Mouse (Mus musculus) stomach, postnatal 0 days (tissue): ENCODE results near the gene Cmip. TPM values are rescaled to one million over a fixed set of nuclear protein-coding genes. Genes with fewer than 3 reads are reported as not detected.
A peak's percentile ranks its signal among the peaks of the same experiment; 100 is the strongest.

ENCODE experiments used
- ATAC-seq: fragments of 200-750 bp; cut with Nextera tagmentation; 2 replicates; pipeline ENCODE4 v1.8.0; 2017; ENCODE audit not compliant: low FRiP score, low TSS enrichment
- DNase-seq: peaks from one replicate; pipeline ENCODE4 v3.0.0-alpha.2; 2016; ENCODE audit warnings: low spot score
- H3K27ac ChIP-seq: fragments of 300-500 bp; sonication (generic); replicated peaks from 2 replicates; pipeline ENCODE4 v1.5.1; 2014; ENCODE audit warnings: mild to moderate bottlenecking, control low read depth
- H3K27me3 ChIP-seq: fragments of 300-500 bp; sonication (generic); 2 replicates; pipeline ENCODE4 v1.6.1; 2014; ENCODE audit warnings: low read length; ENCODE audit not compliant: control insufficient read depth, insufficient read depth
- H3K36me3 ChIP-seq: fragments of 300-500 bp; sonication (generic); 2 replicates; pipeline ENCODE4 v1.6.1; 2014; ENCODE audit warnings: low read length, mixed read lengths; ENCODE audit not compliant: control insufficient read depth, insufficient read depth
- H3K4me1 ChIP-seq: fragments of 300-500 bp; sonication (generic); replicated peaks from 2 replicates; pipeline ENCODE4 v1.6.1; 2014; ENCODE audit warnings: antibody characterized with exemption; ENCODE audit not compliant: control insufficient read depth, insufficient read depth
- H3K4me2 ChIP-seq: fragments of 300-500 bp; sonication (generic); replicated peaks from 2 replicates; pipeline ENCODE4 v1.6.1; 2014; ENCODE audit warnings: low read depth, mild to moderate bottlenecking, control low read depth, moderate library complexity
- H3K4me3 ChIP-seq: fragments of 300-500 bp; sonication (generic); 2 replicates; pipeline ENCODE4 v1.5.1; 2014; ENCODE audit warnings: low read depth, low read length, control low read depth
- H3K9ac ChIP-seq: fragments of 300-500 bp; sonication (generic); 2 replicates; pipeline ENCODE4 v1.6.1; 2014; ENCODE audit warnings: mild to moderate bottlenecking, low read length, control low read depth, mixed read lengths
- H3K9me3 ChIP-seq: fragments of 300-500 bp; sonication (generic); 2 replicates; pipeline ENCODE4 v1.6.1; 2016; ENCODE audit warnings: low read length; ENCODE audit not compliant: control insufficient read depth
- CTCF ChIP-seq: IDR thresholded peaks from 2 replicates; pipeline ENCODE4 v1.5.1; 2016; ENCODE audit warnings: antibody characterized with exemption, low read depth, mild to moderate bottlenecking, moderate library complexity
- EP300 ChIP-seq: optimal IDR thresholded peaks from 2 replicates; pipeline ENCODE3; 2016; ENCODE audit warnings: antibody characterized with exemption
- WGBS: fragments of 180-500 bp; shearing (Covaris S2); extraction: QIAGEN DNeasy Blood & Tissue Kit; methylation state at CpG from one replicate; pipeline ENCODE4 v1.1.7; 2014; 5-methylcytosine and 5-hydroxymethylcytosine counted together
- polyA plus RNA-seq: library from polyadenylated mRNA; unstranded; fragments of >200 nt; fragmentation: Nextera tagmentation; extraction: Ambion mirVana; gene quantifications from 2 replicates; pipeline ENCODE4 v1.2.1, GENCODE M21; 2015

Cmip gene
- polyA plus RNA-seq, 1 experiment from 2014 or later: 19.9 TPM

DNA sequence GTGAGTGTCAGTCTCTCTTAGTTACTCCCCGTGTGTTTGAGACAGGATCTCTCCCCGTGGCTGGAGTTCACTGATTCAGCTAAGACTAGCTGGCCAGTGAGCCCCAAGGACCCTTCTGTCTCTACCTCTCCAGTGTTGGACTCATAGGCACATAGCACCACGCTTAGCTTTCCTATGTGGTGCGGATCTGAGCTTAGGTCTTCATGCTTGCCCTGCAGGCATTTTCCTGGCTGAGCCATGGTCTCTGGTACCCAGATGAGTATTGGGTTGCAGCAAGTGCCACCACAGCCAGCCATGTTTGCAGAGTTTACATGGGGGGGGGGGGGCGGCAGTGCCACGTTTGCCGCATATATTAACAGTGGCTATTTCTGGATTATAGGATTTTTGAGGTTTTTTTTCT is 151.8 kb downstream of the Cmip start:
- ATAC-seq: no peak
- no peaks in the 10 kb centered on the region for H3K27me3 ChIP-seq
- no peak overlapping the region for H3K4me3 ChIP-seq
- H3K36me3 ChIP-seq: no peaks in the 10 kb centered on the region; the same call in 1 of the 2 replicates
- no peak for TF ChIP-seq EP300
- TF ChIP-seq CTCF: no peak
- H3K9ac ChIP-seq: no peak overlapping the region
- WGBS: 83% methylated on average over 7 of the region's 7 CpGs
- no peaks in the 10 kb centered on the region for H3K9me3 ChIP-seq
- no peak for DNase-seq
- H3K4me1 ChIP-seq: peaks cover 6% of the 10 kb centered on the region; the same call in 1 of the 2 replicates
- no peak overlapping the region for H3K27ac ChIP-seq
- no peak overlapping the region for H3K4me2 ChIP-seq

DNA sequence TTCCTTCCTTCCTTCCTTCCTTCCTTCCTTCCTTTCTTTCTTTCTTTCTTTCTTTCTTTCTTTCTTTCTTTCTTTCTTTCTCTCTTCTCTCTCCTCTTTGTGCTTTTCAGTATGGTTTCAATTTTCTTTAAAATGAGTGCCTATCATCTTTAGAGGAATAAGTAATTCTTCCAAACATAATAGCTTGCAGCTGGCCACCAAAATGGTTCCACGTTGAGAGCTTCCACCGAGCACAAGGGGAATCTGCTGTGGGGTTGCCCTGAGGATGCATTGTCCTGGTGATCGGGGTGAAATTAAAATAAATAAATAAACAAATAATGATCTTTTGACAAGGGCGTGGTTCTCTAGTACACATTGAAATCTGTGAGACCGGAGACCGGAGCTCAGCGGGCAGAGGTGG is 152.2 kb downstream of the Cmip start:
- WGBS: 75% methylated on average over 7 of the region's 7 CpGs
- Histone ChIP-seq H3K4me1 (peaks cover 4% of the 10 kb centered on the region; the same call in 1 of the 2 replicates), H3K9me3 (no peaks in the 10 kb centered on the region), H3K27ac (no peak overlapping the region), H3K36me3 (no peaks in the 10 kb centered on the region; the same call in 1 of the 2 replicates), H3K27me3 (no peaks in the 10 kb centered on the region), H3K4me3 (no peak overlapping the region), H3K9ac (no peak overlapping the region), H3K4me2 (no peak overlapping the region)
- DNase-seq: no peak
- TF ChIP-seq EP300: no peak
- no peak for TF ChIP-seq CTCF
- no peak for ATAC-seq

DNA sequence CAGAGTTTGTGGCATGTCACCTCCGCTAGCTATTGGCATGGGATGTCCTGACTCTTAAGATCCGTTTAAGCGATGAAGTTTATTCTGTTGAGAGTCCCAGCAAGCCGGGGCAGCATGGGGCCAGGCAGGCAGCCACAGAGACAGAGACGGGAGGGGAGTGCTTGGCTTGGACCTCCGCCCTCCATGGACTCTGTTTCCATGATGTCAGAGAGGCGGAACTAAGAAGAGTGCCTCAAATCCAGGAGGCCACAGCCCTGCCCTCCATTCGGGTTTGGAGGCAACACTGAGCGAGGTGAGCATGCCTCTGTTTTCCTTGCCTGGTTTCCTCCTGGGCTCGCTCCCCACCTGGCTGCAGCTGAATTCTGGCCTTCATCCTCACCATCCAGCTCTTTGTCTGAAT is 153.5 kb downstream of the Cmip start:
- DNase-seq (peak; percentile 32), ATAC-seq (peak; percentile 68; the same call in 1 of the 2 replicates)
- H3K4me2 ChIP-seq: peak overlapping the region; percentile 30

DNA sequence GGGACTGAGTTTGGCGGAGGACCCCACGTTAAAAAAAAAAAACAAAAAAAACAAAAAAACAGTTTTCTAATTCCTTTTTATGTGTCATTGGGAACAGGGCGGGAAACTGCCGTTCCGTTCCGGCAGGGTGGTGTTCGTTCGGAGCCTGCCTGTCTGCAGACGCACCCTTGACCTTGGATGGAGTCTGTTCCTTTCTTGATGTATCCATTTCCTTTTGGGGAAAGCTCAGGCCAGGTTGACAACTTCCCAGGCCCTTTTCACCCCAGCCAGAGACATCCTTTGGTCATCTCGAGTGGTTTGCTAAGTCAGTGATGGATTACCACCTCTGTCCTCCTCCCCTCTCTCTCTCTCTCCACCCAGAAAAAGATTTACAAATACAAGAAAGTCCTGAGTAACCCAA is 154.0 kb downstream of the Cmip start:
- no peaks in the 10 kb centered on the region for H3K9me3 ChIP-seq
- peak overlapping the region; percentile 35 for H3K27ac ChIP-seq
- H3K4me2 ChIP-seq: peak overlapping the region; percentile 30
- no peak for ATAC-seq
- DNase-seq: no peak
- no peaks in the 10 kb centered on the region; the same call in 1 of the 2 replicates for H3K36me3 ChIP-seq
- TF ChIP-seq EP300 (no peak), CTCF (no peak)
- 39% methylated on average over 10 of the region's 10 CpGs for WGBS
- H3K9ac ChIP-seq: no peak overlapping the region
- H3K4me3 ChIP-seq: peak overlapping the region; percentile 12; the same call in 1 of the 2 replicates
- H3K27me3 ChIP-seq: no peaks in the 10 kb centered on the region
- H3K4me1 ChIP-seq: peaks cover 4% of the 10 kb centered on the region; the same call in 1 of the 2 replicates

More for the DNA sequence above, 153.5 kb downstream of the Cmip start:
- Histone ChIP-seq H3K27ac (peak overlapping the region; percentile 35), H3K9me3 (no peaks in the 10 kb centered on the region), H3K27me3 (no peaks in the 10 kb centered on the region), H3K9ac (no peak overlapping the region), H3K4me1 (peaks cover 4% of the 10 kb centered on the region; the same call in 1 of the 2 replicates), H3K4me3 (peak overlapping the region; percentile 12; the same call in 1 of the 2 replicates), H3K36me3 (no peaks in the 10 kb centered on the region; the same call in 1 of the 2 replicates)
- no peak for TF ChIP-seq CTCF
- 27% methylated on average over 10 of the region's 10 CpGs for WGBS

DNA sequence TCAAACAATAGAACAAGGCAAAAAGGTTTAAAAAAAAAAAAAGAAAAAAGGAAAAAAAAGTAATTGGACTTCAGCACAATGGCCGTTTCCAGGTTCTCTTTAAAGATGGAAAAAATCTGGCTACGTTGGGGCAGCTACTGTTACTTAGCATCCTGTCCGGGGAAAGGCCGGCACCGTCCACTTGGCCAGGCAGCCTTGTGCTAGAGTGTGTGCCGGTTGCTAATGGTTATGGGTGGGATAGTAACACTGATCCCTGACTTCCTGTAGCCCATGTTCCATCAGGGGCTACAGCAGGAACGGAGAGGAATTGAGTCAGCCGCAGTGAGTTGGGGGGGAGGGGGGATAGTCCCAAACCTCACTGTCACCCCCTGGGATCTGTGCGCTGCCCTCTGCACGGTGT is 155.4 kb downstream of the Cmip start:
- no peak; the same call in 1 of the 2 replicates for ATAC-seq
- H3K27me3 ChIP-seq: no peaks in the 10 kb centered on the region
- no peak overlapping the region for H3K4me2 ChIP-seq
- H3K4me1 ChIP-seq: peaks cover 4% of the 10 kb centered on the region; the same call in 1 of the 2 replicates
- H3K27ac ChIP-seq: no peak overlapping the region
- no peak for DNase-seq
- H3K9ac ChIP-seq: no peak overlapping the region
- TF ChIP-seq CTCF: no peak
- TF ChIP-seq EP300: no peak
- 75% methylated on average over 10 of the region's 10 CpGs for WGBS
- H3K36me3 ChIP-seq: peaks cover 2% of the 10 kb centered on the region; the same call in 1 of the 2 replicates
- H3K4me3 ChIP-seq: no peak overlapping the region
- no peaks in the 10 kb centered on the region for H3K9me3 ChIP-seq

DNA sequence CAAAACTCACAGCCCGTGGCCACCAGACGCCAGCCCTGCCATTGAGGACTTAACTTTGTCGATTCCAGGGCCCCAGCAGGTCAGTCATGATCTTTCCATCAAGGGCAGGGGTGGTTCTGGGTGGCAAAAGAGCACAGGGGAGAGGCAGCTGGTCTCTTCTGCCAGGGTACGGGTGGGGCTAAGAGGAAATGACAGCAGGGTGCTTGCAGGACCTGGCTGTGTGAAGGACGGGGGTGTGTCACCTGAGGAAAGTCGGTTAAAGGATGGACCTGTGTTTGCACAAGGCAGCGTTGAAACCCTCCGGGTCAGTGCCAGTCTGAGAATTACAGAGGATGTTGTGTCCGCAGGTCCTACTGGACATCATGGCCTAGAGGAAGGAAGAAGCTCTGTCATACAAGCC is 161.0 kb downstream of the Cmip start:
- no peak for DNase-seq
- WGBS: 79% methylated on average over 9 of the region's 9 CpGs
- no peak for ATAC-seq
- Histone ChIP-seq H3K27ac (no peak overlapping the region), H3K9ac (no peak overlapping the region), H3K4me3 (no peak overlapping the region), H3K4me1 (no peaks in the 10 kb centered on the region), H3K27me3 (no peaks in the 10 kb centered on the region), H3K9me3 (no peaks in the 10 kb centered on the region), H3K4me2 (no peak overlapping the region), H3K36me3 (peaks cover 8% of the 10 kb centered on the region; the same call in 1 of the 2 replicates)
- TF ChIP-seq EP300: no peak
- no peak for TF ChIP-seq CTCF
